Mouse (Mus musculus): ENCODE data around the gene Lypd6b. TPM values are rescaled to one million over a fixed set of nuclear protein-coding genes. Genes with fewer than 3 reads are reported as not detected.

Gene Lypd6b
- total and polyA plus RNA-seq, 2 experiments from 2014 or later, result 0.11 to 0.38 TPM

- H3K27me3 ChIP-seq (ENCODE audit: control insufficient read depth, insufficient read depth, low read length), result no peaks in the 10 kb centered on the region
- H3K36me3 ChIP-seq (replicated peaks; ENCODE audit: control insufficient read depth, insufficient read depth, low read length), result no peaks in the 10 kb centered on the region
- ATAC-seq (ENCODE audit: insufficient read depth, low read depth) (no peak), DNase-seq (ENCODE audit: low spot score) (no peak)
- H3K9ac ChIP-seq (replicated peaks; ENCODE audit: low read depth, low read length), result no peak overlapping the region
- 61% methylated on average over 1 of the region's 1 CpGs for WGBS
- no peaks in the 10 kb centered on the region for H3K4me1 ChIP-seq (ENCODE audit: control insufficient read depth, insufficient read depth)
- no peak overlapping the region for H3K27ac ChIP-seq (ENCODE audit: low read depth)
- H3K9me3 ChIP-seq (replicated peaks; ENCODE audit: control insufficient read depth, low read length), result no peaks in the 10 kb centered on the region
- TF ChIP-seq CTCF (IDR thresholded peaks at IDR 0.05; ENCODE audit: low read depth) (no peak), EP300 (IDR thresholded peaks at IDR 0.05; ENCODE audit: low read depth) (no peak)
- H3K4me2 ChIP-seq (ENCODE audit: low read depth, low read length), result no peak overlapping the region
- no peak overlapping the region for H3K4me3 ChIP-seq (ENCODE audit: low read depth, low read length)
Measured at GRCm38 (mm10) chr2:49825588-49825987, 38.1 kb downstream of the Lypd6b start.

- 59% methylated on average over 4 of the region's 4 CpGs for WGBS
Measured at GRCm38 (mm10) chr2:49827756-49828155, 40.3 kb downstream of the Lypd6b start.

GRCm38 (mm10) chr2:49830369-49830768 lies 42.9 kb downstream of the Lypd6b start:
- Histone ChIP-seq H3K4me1 (ENCODE audit: control insufficient read depth, insufficient read depth) (no peaks in the 10 kb centered on the region), H3K36me3 (replicated peaks; ENCODE audit: control insufficient read depth, insufficient read depth, low read length) (no peaks in the 10 kb centered on the region), H3K4me3 (ENCODE audit: low read depth, low read length) (no peak overlapping the region), H3K9ac (replicated peaks; ENCODE audit: low read depth, low read length) (no peak overlapping the region), H3K27me3 (ENCODE audit: control insufficient read depth, insufficient read depth, low read length) (no peaks in the 10 kb centered on the region), H3K4me2 (ENCODE audit: low read depth, low read length) (no peak overlapping the region), H3K27ac (ENCODE audit: low read depth) (no peak overlapping the region), H3K9me3 (replicated peaks; ENCODE audit: control insufficient read depth, low read length) (no peaks in the 10 kb centered on the region)
- WGBS, result 83% methylated on average over 3 of the region's 3 CpGs
- DNase-seq (ENCODE audit: low spot score), result no peak
- no peak for ATAC-seq (ENCODE audit: insufficient read depth, low read depth)
- TF ChIP-seq EP300 (IDR thresholded peaks at IDR 0.05; ENCODE audit: low read depth) (no peak), CTCF (IDR thresholded peaks at IDR 0.05; ENCODE audit: low read depth) (no peak)

More at GRCm38 (mm10) chr2:49827756-49828155, 40.3 kb downstream of the Lypd6b start:
- no peak for DNase-seq (ENCODE audit: low spot score)
- no peak for ATAC-seq (ENCODE audit: insufficient read depth, low read depth)
- H3K4me1 ChIP-seq (ENCODE audit: control insufficient read depth, insufficient read depth), result no peaks in the 10 kb centered on the region
- TF ChIP-seq EP300 (IDR thresholded peaks at IDR 0.05; ENCODE audit: low read depth), result no peak
- no peak for TF ChIP-seq CTCF (IDR thresholded peaks at IDR 0.05; ENCODE audit: low read depth)
- no peak overlapping the region for H3K4me2 ChIP-seq (ENCODE audit: low read depth, low read length)
- no peaks in the 10 kb centered on the region for H3K9me3 ChIP-seq (replicated peaks; ENCODE audit: control insufficient read depth, low read length)
- H3K4me3 ChIP-seq (ENCODE audit: low read depth, low read length), result no peak overlapping the region
- no peak overlapping the region for H3K27ac ChIP-seq (ENCODE audit: low read depth)
- H3K9ac ChIP-seq (replicated peaks; ENCODE audit: low read depth, low read length), result no peak overlapping the region
- no peaks in the 10 kb centered on the region for H3K36me3 ChIP-seq (replicated peaks; ENCODE audit: control insufficient read depth, insufficient read depth, low read length)
- H3K27me3 ChIP-seq (ENCODE audit: control insufficient read depth, insufficient read depth, low read length), result no peaks in the 10 kb centered on the region

GRCm38 (mm10) chr2:49832277-49832803 lies 44.9 kb downstream of the Lypd6b start:
- TF ChIP-seq CTCF (IDR thresholded peaks at IDR 0.05; ENCODE audit: low read depth), result no peak
- TF ChIP-seq EP300 (IDR thresholded peaks at IDR 0.05; ENCODE audit: low read depth), result no peak
- no peak overlapping the region for H3K4me3 ChIP-seq (ENCODE audit: low read depth, low read length)
- no peak overlapping the region for H3K27ac ChIP-seq (ENCODE audit: low read depth)
- H3K4me1 ChIP-seq (ENCODE audit: control insufficient read depth, insufficient read depth), result no peaks in the 10 kb centered on the region
- no peaks in the 10 kb centered on the region for H3K36me3 ChIP-seq (replicated peaks; ENCODE audit: control insufficient read depth, insufficient read depth, low read length)
- no peak overlapping the region for H3K9ac ChIP-seq (replicated peaks; ENCODE audit: low read depth, low read length)
- WGBS, result 74% methylated on average over 9 of the region's 9 CpGs
- no peak overlapping the region for H3K4me2 ChIP-seq (ENCODE audit: low read depth, low read length)
- no peak for ATAC-seq (ENCODE audit: insufficient read depth, low read depth)
- no peak for DNase-seq (ENCODE audit: low spot score)
- no peaks in the 10 kb centered on the region for H3K27me3 ChIP-seq (ENCODE audit: control insufficient read depth, insufficient read depth, low read length)
- H3K9me3 ChIP-seq (replicated peaks; ENCODE audit: control insufficient read depth, low read length), result no peaks in the 10 kb centered on the region

GRCm38 (mm10) chr2:49837454-49838059 lies 50.1 kb downstream of the Lypd6b start:
- 66% methylated on average over 12 of the region's 12 CpGs for WGBS
- Histone ChIP-seq H3K9ac (replicated peaks; ENCODE audit: low read depth, low read length) (no peak overlapping the region), H3K4me3 (ENCODE audit: low read depth, low read length) (no peak overlapping the region), H3K9me3 (replicated peaks; ENCODE audit: control insufficient read depth, low read length) (no peaks in the 10 kb centered on the region), H3K4me2 (ENCODE audit: low read depth, low read length) (no peak overlapping the region), H3K4me1 (ENCODE audit: control insufficient read depth, insufficient read depth) (peaks cover 4% of the 10 kb centered on the region; the same call in 1 of the 2 replicates), H3K27ac (ENCODE audit: low read depth) (no peak overlapping the region), H3K27me3 (ENCODE audit: control insufficient read depth, insufficient read depth, low read length) (no peaks in the 10 kb centered on the region), H3K36me3 (replicated peaks; ENCODE audit: control insufficient read depth, insufficient read depth, low read length) (no peaks in the 10 kb centered on the region)
- ATAC-seq (ENCODE audit: insufficient read depth, low read depth), result no peak
- DNase-seq (ENCODE audit: low spot score), result no peak
- TF ChIP-seq EP300 (IDR thresholded peaks at IDR 0.05; ENCODE audit: low read depth) (no peak), CTCF (IDR thresholded peaks at IDR 0.05; ENCODE audit: low read depth) (no peak)

- ATAC-seq (ENCODE audit: insufficient read depth, low read depth), result no peak
- H3K36me3 ChIP-seq (replicated peaks; ENCODE audit: control insufficient read depth, insufficient read depth, low read length), result no peaks in the 10 kb centered on the region
- H3K9me3 ChIP-seq (replicated peaks; ENCODE audit: control insufficient read depth, low read length), result no peaks in the 10 kb centered on the region
- no peak for DNase-seq (ENCODE audit: low spot score)
- no peak overlapping the region for H3K9ac ChIP-seq (replicated peaks; ENCODE audit: low read depth, low read length)
- TF ChIP-seq EP300 (IDR thresholded peaks at IDR 0.05; ENCODE audit: low read depth) (no peak), CTCF (IDR thresholded peaks at IDR 0.05; ENCODE audit: low read depth) (no peak)
- H3K27me3 ChIP-seq (ENCODE audit: control insufficient read depth, insufficient read depth, low read length), result no peaks in the 10 kb centered on the region
- no peak overlapping the region for H3K4me3 ChIP-seq (ENCODE audit: low read depth, low read length)
- no peak overlapping the region for H3K4me2 ChIP-seq (ENCODE audit: low read depth, low read length)
- H3K27ac ChIP-seq (ENCODE audit: low read depth), result no peak overlapping the region
- 72% methylated on average over 7 of the region's 7 CpGs for WGBS
- H3K4me1 ChIP-seq (ENCODE audit: control insufficient read depth, insufficient read depth), result peaks cover 4% of the 10 kb centered on the region; the same call in 1 of the 2 replicates
Measured at GRCm38 (mm10) chr2:49838611-49839010, 51.1 kb downstream of the Lypd6b start.

Measured in heart, postnatal 0 days (tissue).